ENCODE assay signal across 14 mouse cellular contexts in genomic region chr19:59351151-59351889, GRCm38 (mm10).
"Had no signal": no experiment of that assay in that cellular context is flagged by ENCODE, and none has a peak within 500 bp of the region (broad histone marks: within the 10 kb centered on the region; RNA-seq: fewer than 3 reads in every experiment).

No protein-coding gene starts in this region.

- H3K27ac ChIP-seq: kidney, postnatal 0 days; limb, embryonic 15.5 days; liver, embryonic 15.5 days; midbrain, embryonic 15.5 days; neural tube, embryonic 13.5 days had no signal

- H3K27me3 ChIP-seq: limb, embryonic 15.5 days; midbrain, embryonic 15.5 days; neural tube, embryonic 13.5 days had no signal

- H3K9ac ChIP-seq: limb, embryonic 15.5 days; liver, embryonic 15.5 days; lung, embryonic 14.5 days; midbrain, embryonic 15.5 days; neural tube, embryonic 13.5 days had no signal

- ATAC-seq: midbrain, embryonic 15.5 days had no signal

- H3K36me3 ChIP-seq: limb, embryonic 15.5 days; liver, embryonic 15.5 days; midbrain, embryonic 15.5 days; neural tube, embryonic 13.5 days had no signal

- H3K4me3 ChIP-seq: limb, embryonic 15.5 days; liver, embryonic 15.5 days; midbrain, embryonic 15.5 days; neural tube, embryonic 13.5 days had no signal

- H3K4me2 ChIP-seq: limb, embryonic 15.5 days; liver, embryonic 15.5 days; lung, embryonic 14.5 days; midbrain, embryonic 11.5 days; midbrain, embryonic 15.5 days; neural tube, embryonic 13.5 days had no signal

- H3K9me3 ChIP-seq: limb, embryonic 15.5 days; liver, embryonic 15.5 days; midbrain, embryonic 15.5 days; neural tube, embryonic 13.5 days had no signal

- DNase-seq: kidney, adult 9 months; kidney, postnatal 36 days; layer of hippocampus, adult 9-11 months; layer of hippocampus, postnatal 36 days; lung, embryonic 14.5 days; retina, postnatal 1 day; right cerebral cortex, postnatal 4 days; thymus, postnatal 4 days had no signal
